Mouse (Mus musculus): ENCODE measurements around the gene Pepd. TPM values are rescaled to one million over a fixed set of nuclear protein-coding genes. Genes with fewer than 3 reads are reported as not detected.
A peak's percentile ranks its signal among the peaks of the same experiment; 100 is the strongest.

The Pepd gene
- polyA plus RNA-seq, 1 experiment from 2014 or later, result 125 TPM

- Histone ChIP-seq H3K9me3 (ENCODE audit: control insufficient read depth, low read length) (no peaks in the 10 kb centered on the region), H3K27me3 (replicated peaks; ENCODE audit: control insufficient read depth, insufficient read depth, low read length) (no peaks in the 10 kb centered on the region), H3K9ac (ENCODE audit: low read depth, low read length) (no peak overlapping the region), H3K4me3 (ENCODE audit: low read length) (no peak overlapping the region), H3K4me2 (ENCODE audit: low read depth, low read length) (no peak overlapping the region), H3K36me3 (ENCODE audit: control insufficient read depth, insufficient read depth, low read length) (no peaks in the 10 kb centered on the region), H3K27ac (ENCODE audit: low read length) (no peak overlapping the region), H3K4me1 (ENCODE audit: control insufficient read depth, insufficient read depth, low read length) (no peaks in the 10 kb centered on the region)
- 6% methylated on average over 1 of the region's 1 CpGs for WGBS
- ATAC-seq, result no peak
Observed at GRCm38 (mm10) chr7:34897058-34897457, 15.1 kb upstream of the Pepd start.

- H3K27me3 ChIP-seq (replicated peaks; ENCODE audit: control insufficient read depth, insufficient read depth, low read length), result no peaks in the 10 kb centered on the region
- no peak overlapping the region for H3K27ac ChIP-seq (ENCODE audit: low read length)
- WGBS, result 33% methylated on average over 24 of the region's 24 CpGs
- no peaks in the 10 kb centered on the region for H3K36me3 ChIP-seq (ENCODE audit: control insufficient read depth, insufficient read depth, low read length)
- H3K4me1 ChIP-seq (ENCODE audit: control insufficient read depth, insufficient read depth, low read length), result 0 out of 2 replicates have a peak, but pooled peaks cover 3% of the 10 kb centered on the region
- H3K9ac ChIP-seq (ENCODE audit: low read depth, low read length), result no peak overlapping the region
- H3K9me3 ChIP-seq (ENCODE audit: control insufficient read depth, low read length), result no peaks in the 10 kb centered on the region
- no peak overlapping the region for H3K4me2 ChIP-seq (ENCODE audit: low read depth, low read length)
- no peak; the same call in 1 of the 2 replicates for ATAC-seq
- H3K4me3 ChIP-seq (ENCODE audit: low read length), result no peak overlapping the region
Observed at GRCm38 (mm10) chr7:34910096-34911066, 1.8 kb upstream of the Pepd start.

- no peaks in the 10 kb centered on the region for H3K9me3 ChIP-seq (ENCODE audit: control insufficient read depth, low read length)
- 88% methylated on average over 9 of the region's 9 CpGs for WGBS
- no peak overlapping the region for H3K4me2 ChIP-seq (ENCODE audit: low read depth, low read length)
- no peak overlapping the region for H3K4me3 ChIP-seq (ENCODE audit: low read length)
- H3K27ac ChIP-seq (ENCODE audit: low read length), result no peak overlapping the region
- no peak overlapping the region for H3K9ac ChIP-seq (ENCODE audit: low read depth, low read length)
- H3K27me3 ChIP-seq (replicated peaks; ENCODE audit: control insufficient read depth, insufficient read depth, low read length), result no peaks in the 10 kb centered on the region
- ATAC-seq, result no peak
- H3K36me3 ChIP-seq (ENCODE audit: control insufficient read depth, insufficient read depth, low read length), result no peaks in the 10 kb centered on the region
- peaks cover 17% of the 10 kb centered on the region for H3K4me1 ChIP-seq (ENCODE audit: control insufficient read depth, insufficient read depth, low read length)
Observed at GRCm38 (mm10) chr7:34913956-34914355, 1.8 kb downstream of the Pepd start.

- Histone ChIP-seq H3K4me2 (ENCODE audit: low read depth, low read length) (no peak overlapping the region), H3K4me1 (ENCODE audit: control insufficient read depth, insufficient read depth, low read length) (peaks cover 20% of the 10 kb centered on the region), H3K27me3 (replicated peaks; ENCODE audit: control insufficient read depth, insufficient read depth, low read length) (no peaks in the 10 kb centered on the region), H3K4me3 (ENCODE audit: low read length) (no peak overlapping the region), H3K9me3 (ENCODE audit: control insufficient read depth, low read length) (no peaks in the 10 kb centered on the region), H3K9ac (ENCODE audit: low read depth, low read length) (no peak overlapping the region), H3K27ac (ENCODE audit: low read length) (no peak overlapping the region), H3K36me3 (ENCODE audit: control insufficient read depth, insufficient read depth, low read length) (no peaks in the 10 kb centered on the region)
- 79% methylated on average over 5 of the region's 5 CpGs for WGBS
- ATAC-seq, result no peak
Observed at GRCm38 (mm10) chr7:34915555-34915954, 3.4 kb downstream of the Pepd start.

GRCm38 (mm10) chr7:34917558-34917957 lies 5.4 kb downstream of the Pepd start:
- H3K4me2 ChIP-seq (ENCODE audit: low read depth, low read length), result no peak overlapping the region
- no peak overlapping the region for H3K27ac ChIP-seq (ENCODE audit: low read length)
- H3K36me3 ChIP-seq (ENCODE audit: control insufficient read depth, insufficient read depth, low read length), result no peaks in the 10 kb centered on the region
- H3K27me3 ChIP-seq (replicated peaks; ENCODE audit: control insufficient read depth, insufficient read depth, low read length), result no peaks in the 10 kb centered on the region
- ATAC-seq, result no peak
- H3K4me3 ChIP-seq (ENCODE audit: low read length), result no peak overlapping the region
- H3K9ac ChIP-seq (ENCODE audit: low read depth, low read length), result no peak overlapping the region
- WGBS, result 48% methylated on average over 6 of the region's 6 CpGs
- H3K9me3 ChIP-seq (ENCODE audit: control insufficient read depth, low read length), result no peaks in the 10 kb centered on the region
- H3K4me1 ChIP-seq (ENCODE audit: control insufficient read depth, insufficient read depth, low read length), result peaks cover 18% of the 10 kb centered on the region

DNA sequence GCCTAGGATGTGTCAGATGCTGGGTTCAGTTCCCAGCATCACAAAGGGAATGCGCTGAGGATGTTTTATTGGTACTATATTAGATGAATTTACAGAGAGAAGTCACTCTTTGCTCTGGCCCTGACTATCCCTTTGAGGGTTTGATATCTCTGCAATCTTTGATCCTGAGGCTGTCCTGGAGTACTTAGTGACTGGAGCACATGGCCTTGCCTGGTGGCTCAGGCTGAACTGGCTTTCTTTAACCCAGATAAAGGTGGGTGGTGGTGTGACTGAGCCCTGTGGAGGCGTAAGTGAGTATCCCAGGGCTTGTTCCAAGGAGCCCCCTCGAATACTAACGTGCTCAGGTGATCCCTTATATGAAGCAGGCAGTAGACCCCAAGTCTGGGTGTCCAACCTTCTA lies 5.8 kb downstream of the Pepd start:
- Histone ChIP-seq H3K9me3 (ENCODE audit: control insufficient read depth, low read length) (no peaks in the 10 kb centered on the region), H3K4me2 (ENCODE audit: low read depth, low read length) (no peak overlapping the region), H3K27ac (ENCODE audit: low read length) (peak overlapping the region; percentile 41; the same call in 1 of the 2 replicates), H3K4me3 (ENCODE audit: low read length) (no peak overlapping the region), H3K27me3 (replicated peaks; ENCODE audit: control insufficient read depth, insufficient read depth, low read length) (no peaks in the 10 kb centered on the region), H3K9ac (ENCODE audit: low read depth, low read length) (0 out of 2 replicates have a peak overlapping the region, but pooled peaks have one; percentile 7), H3K4me1 (ENCODE audit: control insufficient read depth, insufficient read depth, low read length) (peaks cover 18% of the 10 kb centered on the region), H3K36me3 (ENCODE audit: control insufficient read depth, insufficient read depth, low read length) (no peaks in the 10 kb centered on the region)
- WGBS, result 87% methylated on average over 4 of the region's 4 CpGs
- peak; percentile 34; the same call in 1 of the 2 replicates for ATAC-seq

GRCm38 (mm10) chr7:34918416-34918815 lies 6.2 kb downstream of the Pepd start:
- peak overlapping the region; percentile 41; the same call in 1 of the 2 replicates for H3K27ac ChIP-seq (ENCODE audit: low read length)

GRCm38 (mm10) chr7:34919054-34919453 lies 6.9 kb downstream of the Pepd start:
- Histone ChIP-seq H3K27ac (ENCODE audit: low read length) (no peak overlapping the region; the same call in 1 of the 2 replicates), H3K9me3 (ENCODE audit: control insufficient read depth, low read length) (no peaks in the 10 kb centered on the region), H3K4me1 (ENCODE audit: control insufficient read depth, insufficient read depth, low read length) (peaks cover 18% of the 10 kb centered on the region), H3K4me2 (ENCODE audit: low read depth, low read length) (no peak overlapping the region), H3K27me3 (replicated peaks; ENCODE audit: control insufficient read depth, insufficient read depth, low read length) (no peaks in the 10 kb centered on the region), H3K4me3 (ENCODE audit: low read length) (no peak overlapping the region), H3K36me3 (ENCODE audit: control insufficient read depth, insufficient read depth, low read length) (no peaks in the 10 kb centered on the region), H3K9ac (ENCODE audit: low read depth, low read length) (no peak overlapping the region)
- ATAC-seq, result peak; percentile 39; the same call in 1 of the 2 replicates
- 57% methylated on average over 5 of the region's 5 CpGs for WGBS

More at GRCm38 (mm10) chr7:34918416-34918815, 6.2 kb downstream of the Pepd start:
- Histone ChIP-seq H3K27me3 (replicated peaks; ENCODE audit: control insufficient read depth, insufficient read depth, low read length) (no peaks in the 10 kb centered on the region), H3K9me3 (ENCODE audit: control insufficient read depth, low read length) (no peaks in the 10 kb centered on the region), H3K4me1 (ENCODE audit: control insufficient read depth, insufficient read depth, low read length) (peaks cover 18% of the 10 kb centered on the region), H3K36me3 (ENCODE audit: control insufficient read depth, insufficient read depth, low read length) (no peaks in the 10 kb centered on the region), H3K4me2 (ENCODE audit: low read depth, low read length) (no peak overlapping the region), H3K9ac (ENCODE audit: low read depth, low read length) (0 out of 2 replicates have a peak overlapping the region, but pooled peaks have one; percentile 7), H3K4me3 (ENCODE audit: low read length) (no peak overlapping the region)
- WGBS, result 76% methylated on average over 8 of the region's 8 CpGs
- peak; percentile 19 for ATAC-seq

- Histone ChIP-seq H3K36me3 (ENCODE audit: control insufficient read depth, insufficient read depth, low read length) (0 out of 2 replicates have a peak, but pooled peaks cover 2% of the 10 kb centered on the region), H3K9ac (ENCODE audit: low read depth, low read length) (no peak overlapping the region), H3K4me1 (ENCODE audit: control insufficient read depth, insufficient read depth, low read length) (peaks cover 18% of the 10 kb centered on the region), H3K27me3 (replicated peaks; ENCODE audit: control insufficient read depth, insufficient read depth, low read length) (no peaks in the 10 kb centered on the region), H3K4me3 (ENCODE audit: low read length) (no peak overlapping the region), H3K27ac (ENCODE audit: low read length) (no peak overlapping the region), H3K4me2 (ENCODE audit: low read depth, low read length) (no peak overlapping the region), H3K9me3 (ENCODE audit: control insufficient read depth, low read length) (no peaks in the 10 kb centered on the region)
- ATAC-seq, result no peak
- 64% methylated on average over 5 of the region's 5 CpGs for WGBS
Observed at GRCm38 (mm10) chr7:34919809-34920208, 7.6 kb downstream of the Pepd start.
